Mouse (Mus musculus) cerebellum, adult 8-10 months (tissue): ENCODE results near the gene Lhx9.

Source experiments
- DNase-seq: peaks from one replicate; pipeline ENCODE4 v3.0.0; 2022

Lhx9 gene

GRCm38 (mm10) chr1:138848511-138849109, at the start of gene Lhx9:
Gene Lhx9, minus strand, starts transcription at chr1:138848577.
- no peak for DNase-seq

DNA sequence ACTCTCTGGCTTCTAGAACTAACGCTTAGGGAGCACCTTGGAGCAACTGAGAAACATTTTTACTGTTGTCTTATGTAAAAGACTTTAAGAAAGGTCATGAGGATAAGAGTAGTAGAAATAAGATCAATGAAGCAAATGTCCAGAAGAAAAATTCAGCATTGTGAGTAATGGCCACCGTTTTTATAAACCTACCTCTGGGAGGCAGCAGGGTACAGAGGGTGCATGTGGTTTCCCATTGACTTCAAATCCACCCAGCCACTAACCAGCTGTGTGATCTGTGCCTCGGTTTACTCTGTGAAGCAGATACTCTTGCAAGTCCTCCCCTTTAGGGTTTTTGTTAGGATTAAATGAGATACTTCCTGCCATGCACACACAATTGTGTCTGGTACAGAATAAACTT, 47.7 kb upstream of the Lhx9 start:
- DNase-seq = no peak

DNA sequence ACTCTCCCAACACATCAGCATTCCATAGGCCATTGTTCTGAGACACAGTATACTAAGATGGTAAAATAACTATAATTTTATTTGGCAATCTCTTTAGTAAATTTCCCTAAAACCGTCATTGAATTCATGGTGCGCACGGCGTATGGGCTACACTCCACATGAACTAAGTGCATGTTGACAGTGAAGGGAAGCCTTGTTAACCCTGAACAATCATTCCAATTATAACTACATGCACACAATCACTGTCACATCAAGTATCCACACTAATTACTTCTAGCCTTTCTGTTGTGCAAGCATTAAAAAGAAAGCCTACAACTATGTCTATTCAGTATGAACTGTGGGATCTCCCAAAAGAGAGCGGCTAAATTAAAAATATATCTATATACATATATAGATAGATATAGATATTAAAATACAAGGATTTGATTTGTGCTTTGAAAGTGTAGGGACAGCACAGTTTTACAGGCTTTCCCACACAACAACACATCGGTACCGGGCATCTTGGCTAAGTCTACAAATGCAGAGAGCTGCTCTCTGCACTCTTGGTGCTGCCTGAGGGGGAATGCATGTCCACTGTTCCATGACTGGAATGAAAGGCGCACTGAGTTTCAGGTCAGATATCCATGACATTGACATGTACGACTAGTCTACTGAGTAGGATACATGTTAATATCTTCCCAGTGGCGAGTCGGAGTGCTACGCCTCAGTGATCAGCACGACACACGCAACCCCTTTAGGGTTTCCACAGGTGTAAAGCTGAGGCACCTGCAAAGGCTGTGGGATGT, 29.3 kb upstream of the Lhx9 start:
- no peak for DNase-seq

DNA sequence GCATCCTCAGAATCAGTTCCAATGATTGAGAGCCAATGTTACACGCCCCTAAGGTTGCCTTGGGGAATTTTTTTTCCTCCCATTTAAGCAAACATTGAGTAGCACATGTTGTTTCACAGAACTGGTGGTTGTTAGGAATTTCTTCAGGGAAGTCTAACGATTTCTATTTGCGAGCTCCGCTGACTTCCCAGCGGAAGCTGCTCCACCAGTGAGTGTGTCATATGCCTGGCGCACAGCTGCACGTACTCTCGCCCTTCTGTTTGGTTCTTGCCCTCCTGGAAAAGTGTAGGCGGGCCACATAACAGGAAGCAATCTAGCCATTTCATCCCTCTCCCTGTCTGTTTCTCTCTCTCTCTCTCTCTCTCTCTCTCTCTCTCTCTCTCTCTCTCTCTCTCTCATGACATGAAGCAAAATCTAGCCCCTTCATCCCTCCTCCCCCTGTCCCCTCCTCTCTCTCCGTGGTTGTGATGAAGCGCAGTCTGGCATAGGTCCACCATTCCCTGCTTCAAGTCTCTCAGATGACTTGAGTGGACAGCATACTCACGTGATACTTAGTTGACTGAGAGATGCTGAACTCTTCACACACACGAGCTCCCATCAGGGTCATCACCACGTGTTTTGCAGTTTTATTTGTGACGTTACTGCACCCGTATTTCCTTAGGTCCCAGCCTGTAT, 28.1 kb upstream of the Lhx9 start:
- DNase-seq = no peak

DNA sequence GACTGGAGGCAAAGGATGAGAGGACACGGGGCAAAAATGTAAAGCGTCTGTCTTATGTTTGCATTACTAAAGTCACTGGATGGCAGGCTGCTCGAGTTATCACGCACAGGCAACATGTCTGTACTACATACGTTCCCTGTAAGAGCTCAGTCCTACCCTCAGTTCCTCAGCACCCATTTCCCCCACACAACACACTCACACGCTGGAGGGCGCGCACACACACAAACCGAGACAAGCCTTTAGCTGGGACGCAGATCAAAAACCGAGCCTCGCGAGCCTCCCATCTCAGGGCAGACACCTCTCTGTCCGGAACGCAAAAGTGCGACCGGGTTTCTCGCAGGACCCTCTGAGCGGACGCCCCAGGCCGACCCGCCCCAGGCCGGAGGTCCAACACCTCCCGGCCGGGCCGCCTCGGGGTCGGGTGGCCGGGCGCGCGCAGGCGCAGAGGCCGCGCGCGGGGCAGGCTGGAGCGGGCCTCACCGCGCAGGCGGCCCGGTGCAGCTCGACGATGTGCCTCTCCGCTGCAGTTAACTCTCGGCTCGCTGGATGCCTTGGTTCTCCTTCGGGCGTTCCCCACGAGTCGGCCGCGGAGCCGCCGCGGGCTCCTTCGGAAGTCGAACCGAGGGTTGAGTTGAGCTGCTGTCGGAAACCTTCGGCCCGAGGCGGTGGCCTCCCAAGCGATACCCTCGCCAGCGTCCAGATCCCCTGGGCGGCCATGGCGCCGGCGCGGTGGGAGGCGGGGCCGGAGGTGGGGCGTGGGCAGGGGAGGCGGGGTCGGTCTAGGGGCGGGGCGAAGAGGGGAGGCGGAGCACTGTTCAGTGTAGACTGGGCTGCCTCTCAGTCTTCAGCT, 7.9 kb upstream of the Lhx9 start, which contains the start of gene 2310009B15Rik:
TSS of gene 2310009B15Rik (minus strand) at position 752 of the 850 bp plus-strand sequence.
- DNase-seq = peak; percentile 80

DNA sequence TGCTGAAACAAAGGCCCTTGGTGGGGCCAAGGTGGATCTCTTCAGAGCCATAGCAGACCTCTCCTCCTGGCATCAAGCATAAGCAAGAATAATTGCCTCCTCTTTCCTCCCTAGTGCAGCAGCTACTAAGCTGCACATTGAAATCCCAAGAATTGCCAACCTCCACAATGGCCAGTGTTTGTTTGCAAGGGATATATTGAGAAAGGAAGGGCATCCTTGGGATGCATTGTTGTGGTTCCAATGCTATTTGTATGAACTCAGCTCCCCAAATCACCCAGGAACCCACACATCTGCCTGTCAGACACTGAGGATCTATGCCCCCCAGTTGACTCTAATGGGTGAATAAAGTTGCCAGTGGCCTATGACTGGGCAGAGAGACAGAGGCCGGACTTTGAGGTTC, 2.4 kb upstream of the Lhx9 start:
- no peak for DNase-seq

- DNase-seq = no peak
Measured at GRCm38 (mm10) chr1:138850161-138850539, 1.8 kb upstream of the Lhx9 start.

DNA sequence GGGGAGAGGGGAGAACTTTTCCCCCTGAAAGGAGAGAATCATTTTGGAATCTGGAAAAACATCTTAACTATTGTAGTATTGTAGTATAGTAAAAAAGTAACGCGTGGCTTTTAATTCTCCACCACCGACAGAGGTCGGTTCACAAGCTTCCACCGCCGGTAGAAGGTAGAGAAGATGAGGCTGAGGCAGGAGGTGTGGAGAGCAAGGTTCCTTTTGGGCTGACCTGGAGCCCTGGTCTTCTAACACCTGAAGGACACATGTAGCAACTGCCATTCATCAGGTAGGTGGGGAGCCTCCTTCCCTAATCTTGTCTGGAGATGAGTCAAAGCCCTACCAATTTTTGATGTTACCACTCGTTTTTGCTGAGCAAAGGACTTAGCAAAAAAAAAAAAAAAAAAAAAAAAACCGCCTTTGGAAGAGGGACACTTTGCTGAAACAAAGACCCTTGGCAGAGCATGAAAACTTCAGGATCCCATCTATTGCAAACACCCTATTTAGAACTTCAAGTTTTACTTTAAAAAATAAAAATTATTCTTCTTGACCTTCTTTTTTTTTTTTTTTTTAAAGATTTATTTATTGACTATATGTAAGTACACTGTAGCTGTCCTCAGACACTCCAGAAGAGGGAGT, 1.3 kb upstream of the Lhx9 start:
- no peak for DNase-seq

GRCm38 (mm10) chr1:138848026-138848425, 351 bp downstream of the Lhx9 start:
- DNase-seq = no peak

- DNase-seq = no peak
Measured at GRCm38 (mm10) chr1:138847146-138847545, 1.2 kb downstream of the Lhx9 start.

DNA sequence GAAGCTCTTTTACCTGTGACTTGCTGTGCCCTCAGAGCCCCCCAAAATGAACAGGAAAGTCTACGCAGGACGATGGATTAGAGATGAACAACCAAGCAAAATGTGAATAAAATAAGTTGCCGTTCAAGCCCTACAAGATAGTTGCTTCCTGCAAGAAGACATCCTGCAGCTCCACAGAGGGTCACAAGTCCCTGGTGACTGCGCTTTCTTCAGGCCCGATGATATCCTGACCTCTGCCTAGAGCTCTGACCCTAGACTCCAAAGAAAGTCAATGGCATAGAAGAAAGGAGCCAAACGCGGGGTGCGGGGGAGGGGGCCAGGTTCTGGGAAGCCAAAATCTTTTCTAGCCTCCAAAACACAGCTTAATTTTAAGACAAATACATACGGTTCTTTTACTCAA, 1.8 kb downstream of the Lhx9 start:
- no peak for DNase-seq

- no peak for DNase-seq
Measured at GRCm38 (mm10) chr1:138846131-138846530, 2.2 kb downstream of the Lhx9 start.

GRCm38 (mm10) chr1:138845481-138845880, 2.9 kb downstream of the Lhx9 start:
- no peak for DNase-seq

DNA sequence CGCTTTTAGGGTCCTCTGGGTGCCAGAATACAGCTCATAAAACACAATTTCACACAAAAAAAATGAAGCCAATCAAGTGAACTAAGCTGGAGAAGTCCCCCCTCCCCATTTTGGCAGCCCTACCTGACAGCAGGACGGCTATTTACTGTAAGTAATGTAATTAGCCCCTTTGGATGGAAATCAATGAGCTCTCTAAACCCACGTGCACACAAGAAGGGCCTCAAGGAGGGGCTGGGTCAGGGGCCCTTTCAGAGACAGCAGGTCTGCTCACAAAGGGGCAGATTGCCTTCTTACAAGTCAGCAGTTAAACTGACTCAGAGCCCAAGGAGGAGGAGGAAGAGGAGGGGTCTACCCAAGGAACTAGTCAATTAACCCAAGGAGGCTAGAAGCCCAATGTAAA, 4.2 kb downstream of the Lhx9 start:
- DNase-seq = no peak

DNA sequence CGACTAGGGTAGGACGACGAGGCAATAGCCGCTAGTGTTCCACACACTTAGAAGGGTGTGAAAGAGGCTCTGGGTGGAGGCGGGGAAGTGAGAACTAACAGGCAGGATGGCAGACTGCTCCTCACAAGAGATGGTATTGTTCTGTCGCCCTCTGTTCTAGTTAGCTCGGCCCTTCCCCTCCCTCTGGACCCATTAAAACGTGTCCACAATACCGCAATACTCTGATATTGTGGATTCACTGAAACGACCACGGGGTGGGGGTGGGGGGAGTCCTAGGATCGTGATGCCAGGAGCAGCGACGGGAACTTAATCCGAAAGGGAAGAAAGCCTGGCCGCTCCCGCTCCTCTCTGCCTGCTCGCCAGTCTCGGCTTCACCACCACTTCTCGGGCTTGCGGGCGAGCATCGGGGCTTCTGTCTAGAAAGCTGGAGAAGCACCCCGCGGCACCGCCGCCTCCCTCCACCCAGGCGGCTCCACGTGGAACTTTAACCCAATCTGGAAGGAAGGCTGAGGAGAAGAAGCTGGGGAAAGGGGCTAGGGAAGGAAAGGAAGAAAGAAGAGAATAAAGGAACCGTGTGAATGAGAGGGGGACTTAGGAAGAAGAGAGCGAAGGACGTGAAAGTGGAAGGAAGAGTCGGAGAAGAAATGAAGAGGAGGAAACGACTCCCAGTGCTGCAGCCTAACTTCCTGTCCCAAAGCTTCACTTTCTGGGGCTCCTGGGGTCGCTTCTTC, 4.9 kb downstream of the Lhx9 start:
- no peak for DNase-seq

DNA sequence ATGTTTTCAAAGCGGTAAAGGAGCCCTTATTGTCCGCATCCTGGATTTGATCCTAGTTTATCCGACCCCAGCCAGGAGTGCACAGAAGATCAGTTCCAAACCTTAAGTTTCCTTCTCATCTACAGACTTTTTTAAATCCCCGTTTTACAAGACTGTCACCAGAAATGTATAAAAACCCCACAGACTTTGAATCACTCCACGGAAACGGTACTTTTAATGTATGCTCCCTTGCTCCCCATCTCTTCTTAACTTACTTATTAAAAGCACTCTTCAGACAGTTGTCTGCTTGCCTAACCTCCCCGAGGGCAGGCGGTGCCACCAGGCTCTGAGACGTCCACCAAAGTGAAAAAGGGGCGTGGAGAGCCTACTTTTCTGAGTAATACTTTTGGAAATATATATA, 5.6 kb downstream of the Lhx9 start:
- DNase-seq = no peak

GRCm38 (mm10) chr1:138842315-138842714, 6.1 kb downstream of the Lhx9 start:
- DNase-seq = no peak

GRCm38 (mm10) chr1:138841306-138842095, 6.9 kb downstream of the Lhx9 start:
- DNase-seq = no peak

DNA sequence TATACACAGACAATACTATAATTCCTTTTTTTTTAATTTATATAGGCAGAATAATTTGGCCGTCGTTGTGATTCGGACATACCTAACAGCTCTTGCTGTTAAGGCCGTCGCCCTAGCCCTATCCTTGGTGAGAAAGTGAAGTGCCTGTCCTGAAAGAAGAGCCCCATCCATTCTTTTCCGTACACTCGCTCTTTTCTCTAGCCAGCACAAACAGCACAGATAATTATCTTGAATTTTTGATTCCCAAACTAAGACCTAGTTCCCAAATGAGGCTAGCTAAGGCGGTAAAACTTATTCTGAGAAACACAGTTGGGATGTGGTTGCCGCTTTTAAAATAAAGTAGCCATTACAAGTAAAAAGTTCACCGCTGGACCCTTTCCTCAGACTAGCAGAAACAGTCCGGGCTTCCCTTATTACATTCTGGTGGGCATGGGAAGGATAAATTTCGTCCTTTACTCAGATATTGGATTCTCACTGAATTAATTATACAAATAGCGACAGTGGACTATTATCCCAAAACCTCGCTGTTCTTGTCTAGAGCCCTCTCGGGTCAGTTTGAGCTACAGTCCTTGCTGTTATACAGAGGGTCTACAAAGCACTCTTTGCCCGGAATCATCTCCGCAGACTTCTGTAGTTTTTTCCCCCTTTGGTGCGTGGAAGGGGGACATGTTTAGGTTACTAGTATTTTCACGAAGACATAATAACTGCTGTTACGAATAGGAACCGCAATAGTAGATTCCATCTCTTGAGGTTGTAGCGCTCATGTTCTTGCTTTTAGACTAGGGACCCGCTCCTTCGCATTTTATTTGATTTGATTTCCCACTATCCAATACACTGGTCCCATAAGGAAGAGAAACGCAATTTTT, 7.7 kb downstream of the Lhx9 start:
- DNase-seq = no peak

- no peak for DNase-seq
Measured at GRCm38 (mm10) chr1:138839809-138840430, 8.5 kb downstream of the Lhx9 start.
